Mouse (Mus musculus) testis, adult 2 months (tissue): Measurements from ENCODE around the gene Kcna2. TPM values are rescaled to one million over a fixed set of nuclear protein-coding genes. Genes with fewer than 3 reads are reported as not detected.

ENCODE experiments used
- H3K27ac ChIP-seq: fragments of 200-500 bp; 2 replicates; pipeline ENCODE4 v1.5.1; 2012; ENCODE audit warnings: low read depth, low read length; ENCODE audit not compliant: control insufficient read depth, insufficient read depth
- H3K27me3 ChIP-seq: fragments of 200-500 bp; 2 replicates; pipeline ENCODE4 v1.6.1; 2012; ENCODE audit warnings: mild to moderate bottlenecking, low read length, moderate library complexity; ENCODE audit not compliant: control insufficient read depth, insufficient read depth
- H3K36me3 ChIP-seq: fragments of 200-500 bp; 2 replicates; pipeline ENCODE4 v1.6.1; 2012; ENCODE audit warnings: mild to moderate bottlenecking, low read length; ENCODE audit not compliant: control insufficient read depth, insufficient read depth
- H3K4me1 ChIP-seq: fragments of 200-500 bp; 2 replicates; pipeline ENCODE4 v1.6.1; 2012; ENCODE audit warnings: low read length; ENCODE audit not compliant: control insufficient read depth, insufficient read depth
- H3K4me3 ChIP-seq: fragments of 200-500 bp; 2 replicates; pipeline ENCODE4 v1.5.1; 2012; ENCODE audit warnings: low read depth, mild to moderate bottlenecking, low read length, moderate library complexity, mixed read lengths; ENCODE audit not compliant: control insufficient read depth
- CTCF ChIP-seq: fragments of 200-500 bp; IDR thresholded peaks from 2 replicates; pipeline ENCODE4 v1.5.1; 2012; ENCODE audit warnings: low read depth, mild to moderate bottlenecking, inconsistent platforms, low read length, moderate library complexity; ENCODE audit not compliant: control insufficient read depth, insufficient read depth, insufficient replicate concordance
- POLR2A ChIP-seq: fragments of 200-500 bp; IDR thresholded peaks from 2 replicates; pipeline ENCODE4 v1.6.1; 2012; ENCODE audit warnings: low read depth, mild to moderate bottlenecking, inconsistent platforms, low read length, moderate library complexity; ENCODE audit not compliant: control insufficient read depth
- polyA plus RNA-seq: library from polyadenylated mRNA; depleted of rRNA; stranded (reverse); fragments of >200 nt; gene quantifications from 2 replicates; pipeline ENCODE4 v1.2.3, GENCODE M21; 2012

Kcna2 gene
- polyA plus RNA-seq, 1 experiment: not detected

GRCm38 (mm10) chr3:107089475-107089874, 11.5 kb upstream of the Kcna2 start:
- TF ChIP-seq POLR2A (no peak), CTCF (no peak)
- no peak overlapping the region for H3K4me3 ChIP-seq
- no peak overlapping the region for H3K27ac ChIP-seq
- H3K36me3 ChIP-seq: no peaks in the 10 kb centered on the region
- H3K4me1 ChIP-seq: no peaks in the 10 kb centered on the region
- H3K27me3 ChIP-seq: no peaks in the 10 kb centered on the region

GRCm38 (mm10) chr3:107090001-107090400, 10.9 kb upstream of the Kcna2 start:
- Histone ChIP-seq H3K4me3 (no peak overlapping the region), H3K36me3 (no peaks in the 10 kb centered on the region), H3K27me3 (no peaks in the 10 kb centered on the region), H3K27ac (no peak overlapping the region), H3K4me1 (no peaks in the 10 kb centered on the region)
- TF ChIP-seq CTCF: no peak
- TF ChIP-seq POLR2A: no peak

GRCm38 (mm10) chr3:107090403-107091150, 10.4 kb upstream of the Kcna2 start:
- Histone ChIP-seq H3K4me1 (no peaks in the 10 kb centered on the region), H3K4me3 (no peak overlapping the region), H3K36me3 (no peaks in the 10 kb centered on the region), H3K27me3 (no peaks in the 10 kb centered on the region), H3K27ac (no peak overlapping the region)
- TF ChIP-seq POLR2A: no peak
- no peak for TF ChIP-seq CTCF

- H3K36me3 ChIP-seq: no peaks in the 10 kb centered on the region
- no peaks in the 10 kb centered on the region for H3K4me1 ChIP-seq
- TF ChIP-seq CTCF (peak; percentile 64; the same call in 1 of the 2 replicates), POLR2A (no peak)
- H3K4me3 ChIP-seq: no peak overlapping the region
- H3K27ac ChIP-seq: no peak overlapping the region
- H3K27me3 ChIP-seq: no peaks in the 10 kb centered on the region
Measured at GRCm38 (mm10) chr3:107094028-107094427, 6.9 kb upstream of the Kcna2 start.

- Histone ChIP-seq H3K4me3 (no peak overlapping the region), H3K36me3 (no peaks in the 10 kb centered on the region), H3K4me1 (peaks cover 6% of the 10 kb centered on the region), H3K27me3 (peaks cover 4% of the 10 kb centered on the region), H3K27ac (no peak overlapping the region)
- TF ChIP-seq POLR2A: no peak
- TF ChIP-seq CTCF: no peak
Measured at GRCm38 (mm10) chr3:107096269-107096731, 4.6 kb upstream of the Kcna2 start.

- Histone ChIP-seq H3K4me1 (peaks cover 13% of the 10 kb centered on the region), H3K27me3 (peaks cover 4% of the 10 kb centered on the region), H3K27ac (no peak overlapping the region), H3K36me3 (no peaks in the 10 kb centered on the region), H3K4me3 (no peak overlapping the region)
- no peak for TF ChIP-seq CTCF
- no peak for TF ChIP-seq POLR2A
Measured at GRCm38 (mm10) chr3:107099866-107100265, 1.1 kb upstream of the Kcna2 start.

- peaks cover 4% of the 10 kb centered on the region for H3K27me3 ChIP-seq
- peak overlapping the region; percentile 28 for H3K4me3 ChIP-seq
- no peaks in the 10 kb centered on the region for H3K36me3 ChIP-seq
- TF ChIP-seq CTCF (no peak), POLR2A (no peak)
- no peak overlapping the region for H3K27ac ChIP-seq
- peaks cover 13% of the 10 kb centered on the region for H3K4me1 ChIP-seq
Measured at GRCm38 (mm10) chr3:107101456-107101786, 475 bp downstream of the Kcna2 start.
